Mouse (Mus musculus) small intestine, adult 2 months (tissue): ENCODE measurements around the gene Ugt1a9.

ENCODE experiments used
- CTCF ChIP-seq: fragments of 200-500 bp; IDR thresholded peaks from 2 replicates; pipeline ENCODE4 v1.5.1; 2012; ENCODE audit warnings: low read depth, mild to moderate bottlenecking, control low read depth, inconsistent platforms, low read length, moderate library complexity, mixed read lengths; ENCODE audit not compliant: insufficient replicate concordance, insufficient read length; ENCODE audit errors: extremely low read depth
- POLR2A ChIP-seq: fragments of 200-500 bp; IDR thresholded peaks from 2 replicates; pipeline ENCODE4 v1.6.1; 2012; ENCODE audit warnings: low read depth, mild to moderate bottlenecking, control low read depth, inconsistent platforms, low read length, moderate library complexity

DNA sequence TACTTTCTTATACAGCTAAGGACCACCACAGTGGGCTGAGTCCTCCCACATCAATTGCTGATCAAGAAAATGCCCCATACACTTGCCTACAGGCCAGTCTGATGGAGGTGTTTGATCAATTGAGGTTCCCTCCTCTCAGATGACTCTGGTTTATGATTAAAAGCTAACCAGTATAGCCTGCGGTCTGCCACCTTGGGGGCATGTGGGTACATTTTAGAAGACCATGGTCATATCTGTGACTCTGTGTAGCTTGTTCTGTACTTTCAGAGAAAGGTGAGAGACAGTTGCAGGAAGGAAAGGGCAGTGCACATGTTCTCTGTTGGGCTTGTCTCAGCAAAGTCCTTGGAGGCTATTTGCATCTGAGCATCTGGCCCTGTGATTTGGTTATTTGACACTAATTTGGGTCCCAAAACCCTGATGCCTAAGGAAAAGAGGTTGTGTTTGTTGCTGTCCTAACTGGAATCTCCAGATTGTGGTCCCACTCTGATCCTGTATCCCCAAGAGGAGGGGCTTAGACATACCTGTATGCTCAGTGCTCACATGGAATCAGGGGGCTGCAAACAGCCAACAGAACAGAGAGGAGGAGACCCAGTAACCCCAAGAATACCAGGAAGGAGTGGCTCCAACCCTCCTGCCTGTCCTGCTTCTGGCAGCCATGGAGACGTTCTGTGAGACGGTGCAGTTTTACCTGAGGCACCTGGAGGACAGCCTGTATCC is 162.2 kb downstream of the Ugt1a9 start:
- no peak for TF ChIP-seq POLR2A
- no peak for TF ChIP-seq CTCF
